Mouse (Mus musculus): ENCODE measurements at regions not wholly inside any gene's neighbourhood (a gene's known extent, or its start where the extent isn't known, plus 50 kb on each side); places are given as distances from the start of the nearest gene placed in this dataset.
A peak's percentile ranks its signal among the peaks of the same experiment; 100 is the strongest.

GRCm38 (mm10) chr10:97282841-97283496 is 196.4 kb upstream of the Dcn start:
- H3K4me3 ChIP-seq (ENCODE audit: low read depth, low read length), result no peak overlapping the region

GRCm38 (mm10) chr10:97304791-97305355 is 174.5 kb upstream of the Dcn start:
- H3K4me1 ChIP-seq (ENCODE audit: control insufficient read depth, insufficient read depth, low read length), result no peaks in the 10 kb centered on the region
- no peaks in the 10 kb centered on the region for H3K27me3 ChIP-seq (ENCODE audit: control insufficient read depth, insufficient read depth, low read length)
- H3K4me3 ChIP-seq (ENCODE audit: low read depth, low read length), result no peak overlapping the region
- H3K9ac ChIP-seq (ENCODE audit: low read length), result no peak overlapping the region
- no peak overlapping the region for H3K4me2 ChIP-seq
- no peak overlapping the region for H3K27ac ChIP-seq (ENCODE audit: low read depth, low read length)
- DNase-seq (ENCODE audit: low spot score, missing footprints) (peak; percentile 54), ATAC-seq (ENCODE audit: low FRiP score) (no peak)
- 82% methylated on average over 3 of the region's 3 CpGs for WGBS
- no peaks in the 10 kb centered on the region for H3K36me3 ChIP-seq (ENCODE audit: control insufficient read depth, insufficient read depth, low read length)
- no peaks in the 10 kb centered on the region for H3K9me3 ChIP-seq (ENCODE audit: control insufficient read depth, low read length)

More at GRCm38 (mm10) chr10:97282841-97283496, 196.4 kb upstream of the Dcn start:
- no peak for ATAC-seq (ENCODE audit: low FRiP score)
- 73% methylated on average over 4 of the region's 4 CpGs for WGBS
- H3K4me1 ChIP-seq (ENCODE audit: control insufficient read depth, insufficient read depth, low read length), result no peaks in the 10 kb centered on the region
- no peak overlapping the region for H3K4me2 ChIP-seq
- H3K9ac ChIP-seq (ENCODE audit: low read length), result no peak overlapping the region
- H3K27me3 ChIP-seq (ENCODE audit: control insufficient read depth, insufficient read depth, low read length), result no peaks in the 10 kb centered on the region
- no peak for DNase-seq (ENCODE audit: low spot score, missing footprints)
- no peaks in the 10 kb centered on the region for H3K36me3 ChIP-seq (ENCODE audit: control insufficient read depth, insufficient read depth, low read length)
- H3K27ac ChIP-seq (ENCODE audit: low read depth, low read length), result no peak overlapping the region
- no peaks in the 10 kb centered on the region for H3K9me3 ChIP-seq (ENCODE audit: control insufficient read depth, low read length)

- no peaks in the 10 kb centered on the region for H3K36me3 ChIP-seq (ENCODE audit: control insufficient read depth, insufficient read depth, low read length)
- no peak overlapping the region for H3K9ac ChIP-seq (ENCODE audit: low read length)
- no peak overlapping the region for H3K4me2 ChIP-seq
- ATAC-seq (ENCODE audit: low FRiP score) (no peak), DNase-seq (ENCODE audit: low spot score, missing footprints) (no peak)
- no peak overlapping the region for H3K4me3 ChIP-seq (ENCODE audit: low read depth, low read length)
- no peaks in the 10 kb centered on the region for H3K9me3 ChIP-seq (ENCODE audit: control insufficient read depth, low read length)
- H3K27me3 ChIP-seq (ENCODE audit: control insufficient read depth, insufficient read depth, low read length), result no peaks in the 10 kb centered on the region
- 96% methylated on average over 5 of the region's 5 CpGs for WGBS
- no peak overlapping the region for H3K27ac ChIP-seq (ENCODE audit: low read depth, low read length)
- H3K4me1 ChIP-seq (ENCODE audit: control insufficient read depth, insufficient read depth, low read length), result no peaks in the 10 kb centered on the region; the same call in 1 of the 2 replicates
Observed at GRCm38 (mm10) chr10:97309580-97309979, 169.8 kb upstream of the Dcn start.

GRCm38 (mm10) chr10:97312509-97312908 is 166.9 kb upstream of the Dcn start:
- Histone ChIP-seq H3K9me3 (ENCODE audit: control insufficient read depth, low read length) (no peaks in the 10 kb centered on the region), H3K27ac (ENCODE audit: low read depth, low read length) (no peak overlapping the region), H3K27me3 (ENCODE audit: control insufficient read depth, insufficient read depth, low read length) (no peaks in the 10 kb centered on the region), H3K4me1 (ENCODE audit: control insufficient read depth, insufficient read depth, low read length) (no peaks in the 10 kb centered on the region; the same call in 1 of the 2 replicates), H3K4me3 (ENCODE audit: low read depth, low read length) (peak overlapping the region; percentile 37; the same call in 1 of the 2 replicates), H3K9ac (ENCODE audit: low read length) (peak overlapping the region; percentile 41; the same call in 1 of the 2 replicates), H3K4me2 (peak overlapping the region; percentile 45), H3K36me3 (ENCODE audit: control insufficient read depth, insufficient read depth, low read length) (no peaks in the 10 kb centered on the region)
- 37% methylated on average over 12 of the region's 12 CpGs for WGBS
- ATAC-seq (ENCODE audit: low FRiP score), result peak; percentile 45
- no peak for DNase-seq (ENCODE audit: low spot score, missing footprints)

- Histone ChIP-seq H3K36me3 (ENCODE audit: control insufficient read depth, insufficient read depth, low read length) (no peaks in the 10 kb centered on the region), H3K4me1 (ENCODE audit: control insufficient read depth, insufficient read depth, low read length) (no peaks in the 10 kb centered on the region; the same call in 1 of the 2 replicates), H3K27me3 (ENCODE audit: control insufficient read depth, insufficient read depth, low read length) (no peaks in the 10 kb centered on the region), H3K4me3 (ENCODE audit: low read depth, low read length) (peak overlapping the region; percentile 37), H3K27ac (ENCODE audit: low read depth, low read length) (peak overlapping the region; percentile 85), H3K9ac (ENCODE audit: low read length) (peak overlapping the region; percentile 67), H3K4me2 (peak overlapping the region; percentile 45), H3K9me3 (ENCODE audit: control insufficient read depth, low read length) (no peaks in the 10 kb centered on the region)
- ATAC-seq (ENCODE audit: low FRiP score), result peak; percentile 91
- DNase-seq (ENCODE audit: low spot score, missing footprints), result peak; percentile 100
- WGBS, result under 1% methylated on average over 17 of the region's 17 CpGs
Observed at GRCm38 (mm10) chr10:97312978-97313377, 166.4 kb upstream of the Dcn start.

GRCm38 (mm10) chr10:97313407-97313901 is 166.0 kb upstream of the Dcn start:
- Histone ChIP-seq H3K9ac (ENCODE audit: low read length) (peak overlapping the region; percentile 67), H3K27ac (ENCODE audit: low read depth, low read length) (peak overlapping the region; percentile 85), H3K27me3 (ENCODE audit: control insufficient read depth, insufficient read depth, low read length) (no peaks in the 10 kb centered on the region), H3K4me3 (ENCODE audit: low read depth, low read length) (peak overlapping the region; percentile 37), H3K4me2 (peak overlapping the region; percentile 45), H3K9me3 (ENCODE audit: control insufficient read depth, low read length) (no peaks in the 10 kb centered on the region), H3K4me1 (ENCODE audit: control insufficient read depth, insufficient read depth, low read length) (no peaks in the 10 kb centered on the region; the same call in 1 of the 2 replicates), H3K36me3 (ENCODE audit: control insufficient read depth, insufficient read depth, low read length) (no peaks in the 10 kb centered on the region)
- 4% methylated on average over 13 of the region's 13 CpGs for WGBS
- peak; percentile 94 for DNase-seq (ENCODE audit: low spot score, missing footprints)
- peak; percentile 93 for ATAC-seq (ENCODE audit: low FRiP score)

GRCm38 (mm10) chr10:97332639-97333038 is 146.8 kb upstream of the Dcn start:
- ATAC-seq (ENCODE audit: low FRiP score) (no peak), DNase-seq (ENCODE audit: low spot score, missing footprints) (peak; percentile 33)
- 88% methylated on average over 2 of the region's 2 CpGs for WGBS
- no peaks in the 10 kb centered on the region for H3K27me3 ChIP-seq (ENCODE audit: control insufficient read depth, insufficient read depth, low read length)
- no peaks in the 10 kb centered on the region for H3K4me1 ChIP-seq (ENCODE audit: control insufficient read depth, insufficient read depth, low read length)
- no peaks in the 10 kb centered on the region for H3K9me3 ChIP-seq (ENCODE audit: control insufficient read depth, low read length)
- no peaks in the 10 kb centered on the region for H3K36me3 ChIP-seq (ENCODE audit: control insufficient read depth, insufficient read depth, low read length)
- no peak overlapping the region for H3K4me2 ChIP-seq
- H3K9ac ChIP-seq (ENCODE audit: low read length), result no peak overlapping the region
- no peak overlapping the region for H3K4me3 ChIP-seq (ENCODE audit: low read depth, low read length)
- no peak overlapping the region for H3K27ac ChIP-seq (ENCODE audit: low read depth, low read length)

GRCm38 (mm10) chr10:97334044-97334443 is 145.4 kb upstream of the Dcn start:
- DNase-seq (ENCODE audit: low spot score, missing footprints) (no peak), ATAC-seq (ENCODE audit: low FRiP score) (no peak)
- no peak overlapping the region for H3K4me2 ChIP-seq
- H3K9ac ChIP-seq (ENCODE audit: low read length), result no peak overlapping the region
- H3K4me3 ChIP-seq (ENCODE audit: low read depth, low read length), result no peak overlapping the region
- no peaks in the 10 kb centered on the region for H3K27me3 ChIP-seq (ENCODE audit: control insufficient read depth, insufficient read depth, low read length)
- no peaks in the 10 kb centered on the region for H3K9me3 ChIP-seq (ENCODE audit: control insufficient read depth, low read length)
- H3K27ac ChIP-seq (ENCODE audit: low read depth, low read length), result no peak overlapping the region
- H3K4me1 ChIP-seq (ENCODE audit: control insufficient read depth, insufficient read depth, low read length), result no peaks in the 10 kb centered on the region
- no peaks in the 10 kb centered on the region for H3K36me3 ChIP-seq (ENCODE audit: control insufficient read depth, insufficient read depth, low read length)

- Histone ChIP-seq H3K4me3 (ENCODE audit: low read depth, low read length) (no peak overlapping the region), H3K4me1 (ENCODE audit: control insufficient read depth, insufficient read depth, low read length) (no peaks in the 10 kb centered on the region), H3K9me3 (ENCODE audit: control insufficient read depth, low read length) (no peaks in the 10 kb centered on the region), H3K9ac (ENCODE audit: low read length) (no peak overlapping the region), H3K27ac (ENCODE audit: low read depth, low read length) (no peak overlapping the region), H3K4me2 (no peak overlapping the region), H3K36me3 (ENCODE audit: control insufficient read depth, insufficient read depth, low read length) (no peaks in the 10 kb centered on the region), H3K27me3 (ENCODE audit: control insufficient read depth, insufficient read depth, low read length) (no peaks in the 10 kb centered on the region)
- DNase-seq (ENCODE audit: low spot score, missing footprints) (no peak), ATAC-seq (ENCODE audit: low FRiP score) (no peak)
- WGBS, result 67% methylated on average over 9 of the region's 9 CpGs
Observed at GRCm38 (mm10) chr10:97334606-97335150, 144.7 kb upstream of the Dcn start.
